Mouse (Mus musculus) liver, embryonic 16.5 days (tissue): ENCODE data around the gene Prkar1b. TPM values are rescaled to one million over a fixed set of nuclear protein-coding genes. Genes with fewer than 3 reads are reported as not detected.

Experiments used
- ATAC-seq: fragments of 200-750 bp; cut with Nextera tagmentation; 2 replicates; pipeline ENCODE4 v1.8.0; 2017; ENCODE audit warnings: low read depth, mild to moderate bottlenecking, moderate number of reproducible peaks, moderate library complexity
- H3K27ac ChIP-seq: fragments of 300-500 bp; sonication (generic); 2 replicates; pipeline ENCODE4 v1.5.1; 2014; ENCODE audit warnings: mild to moderate bottlenecking, low read length
- H3K27me3 ChIP-seq: fragments of 300-500 bp; sonication (generic); 2 replicates; pipeline ENCODE4 v1.6.1; 2014; ENCODE audit warnings: low read depth, low read length, mixed read lengths; ENCODE audit not compliant: control insufficient read depth, insufficient read depth
- H3K36me3 ChIP-seq: fragments of 300-500 bp; sonication (generic); 2 replicates; pipeline ENCODE4 v1.6.1; 2014; ENCODE audit warnings: mild to moderate bottlenecking; ENCODE audit not compliant: control insufficient read depth, insufficient read depth
- H3K4me1 ChIP-seq: fragments of 300-500 bp; sonication (generic); 2 replicates; pipeline ENCODE4 v1.6.1; 2014; ENCODE audit warnings: low read depth, low read length, mixed read lengths; ENCODE audit not compliant: control insufficient read depth
- H3K4me2 ChIP-seq: fragments of 300-500 bp; sonication (generic); 2 replicates; pipeline ENCODE4 v1.6.1; 2014; ENCODE audit warnings: low read depth, low read length, mixed read lengths
- H3K4me3 ChIP-seq: fragments of 300-500 bp; sonication (generic); 2 replicates; pipeline ENCODE4 v1.5.1; 2014; ENCODE audit warnings: low read depth, mild to moderate bottlenecking, low read length
- H3K9ac ChIP-seq: fragments of 300-500 bp; sonication (generic); 2 replicates; pipeline ENCODE4 v1.6.1; 2014; ENCODE audit warnings: low read depth, low read length
- H3K9me3 ChIP-seq: fragments of 300-500 bp; sonication (generic); replicated peaks from 2 replicates; pipeline ENCODE4 v1.6.1; 2016; ENCODE audit warnings: low read length; ENCODE audit not compliant: control insufficient read depth
- whole genome bisulfite sequencing: fragments of 180-500 bp; shearing (Covaris S2); extraction: QIAGEN DNeasy Blood & Tissue Kit; methylation state at CpG from one replicate; pipeline ENCODE4 v1.1.7; 2014; ENCODE audit not compliant: insufficient replicate concordance; 5-methylcytosine and 5-hydroxymethylcytosine counted together
- polyA plus RNA-seq: library from polyadenylated mRNA; unstranded; fragments of >200 nt; fragmentation: Nextera tagmentation; extraction: Ambion mirVana; gene quantifications from 2 replicates; pipeline ENCODE4 v1.2.1, GENCODE M21; 2015

Prkar1b gene
- 0.80 and 0.96 TPM in 2 replicates for polyA plus RNA-seq

DNA sequence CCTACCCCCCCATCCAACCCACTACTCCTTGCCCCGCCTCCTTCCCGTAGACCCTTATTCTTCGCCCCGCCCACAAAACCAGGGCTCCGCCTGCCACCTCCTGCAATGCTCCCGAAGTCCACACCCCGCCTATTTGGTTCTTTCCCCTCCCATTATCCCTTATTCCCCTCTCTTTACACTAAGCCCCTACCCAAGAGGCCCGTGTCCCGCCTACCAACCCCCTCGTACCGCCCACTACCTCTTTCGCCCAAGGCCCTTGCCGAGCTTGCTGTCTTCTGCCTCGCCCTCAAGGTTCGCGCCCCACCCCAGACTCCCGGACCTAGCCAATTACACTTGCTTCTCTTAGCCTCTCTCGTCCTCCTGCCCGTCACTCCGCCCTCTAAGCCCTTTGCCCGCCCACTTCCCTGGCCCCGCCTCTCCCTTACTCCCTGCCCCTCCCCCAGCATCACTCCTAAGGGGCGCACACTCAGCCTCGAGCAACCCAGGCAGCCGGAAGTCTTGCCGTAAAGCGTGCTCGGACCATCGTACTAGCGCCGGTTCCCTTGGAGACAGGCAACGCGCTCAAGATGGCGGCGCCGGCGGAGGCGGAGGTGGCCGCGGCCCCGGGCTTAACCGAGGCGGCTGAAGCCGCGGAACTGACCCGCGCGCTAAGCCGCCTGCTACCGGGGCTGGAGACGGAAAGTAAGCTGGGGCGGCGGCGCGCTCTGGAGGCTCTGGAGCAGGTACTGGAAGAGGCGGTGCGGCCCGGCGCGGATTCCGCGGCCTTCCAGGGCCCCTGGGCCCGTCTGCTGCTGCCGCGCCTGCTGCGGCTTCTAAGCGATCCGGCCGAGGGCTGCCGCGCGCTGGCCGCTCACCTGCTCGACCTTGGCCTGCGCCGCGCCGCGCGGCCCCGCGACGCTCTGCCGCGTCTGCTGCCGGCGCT, at the start of gene Prkar1b, which contains the start of gene Dnaaf5:
Prkar1b (minus strand) TSS at position 321 of the 922 bp plus-strand sequence.
Dnaaf5 (plus strand) TSS at position 543 of the 922 bp plus-strand sequence.
- Histone ChIP-seq H3K36me3 (no peaks in the 10 kb centered on the region), H3K27me3 (no peaks in the 10 kb centered on the region), H3K4me1 (peaks cover 18% of the 10 kb centered on the region), H3K4me3 (peak within 1 kb of the TSS; percentile 88), H3K9ac (peak within 1 kb of the TSS; percentile 71), H3K9me3 (no peaks in the 10 kb centered on the region), H3K4me2 (peak within 1 kb of the TSS; percentile 98), H3K27ac (peak within 1 kb of the TSS; percentile 42)
- under 1% methylated on average over 71 of the region's 87 CpGs for WGBS
- ATAC-seq = peak; percentile 94

DNA sequence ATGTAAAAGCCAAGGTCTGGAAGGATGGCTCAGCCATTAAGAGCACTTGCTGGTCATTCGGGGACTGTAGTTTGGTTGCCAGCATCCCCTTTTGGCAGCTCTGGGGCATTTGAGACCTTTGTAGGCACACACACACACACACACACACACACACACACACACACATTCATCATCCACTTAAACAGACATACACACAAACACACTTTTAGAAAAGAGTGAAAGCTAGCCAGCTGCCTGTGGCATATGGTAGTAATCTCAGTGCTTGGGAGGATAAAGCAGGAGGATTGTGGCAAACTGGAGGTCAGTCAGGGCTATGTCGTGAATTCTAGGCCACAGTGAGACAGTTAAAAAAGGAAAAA, 49.8 kb upstream of the Prkar1b start:
- Histone ChIP-seq H3K27me3 (no peaks in the 10 kb centered on the region), H3K36me3 (no peaks in the 10 kb centered on the region), H3K9me3 (no peaks in the 10 kb centered on the region), H3K9ac (peak overlapping the region; percentile 86), H3K4me1 (peaks cover 74% of the 10 kb centered on the region), H3K27ac (peak overlapping the region; percentile 95), H3K4me3 (peak overlapping the region; percentile 95), H3K4me2 (peak overlapping the region; percentile 99)
- 24% methylated on average over 2 of the region's 2 CpGs for WGBS
- no peak for ATAC-seq

DNA sequence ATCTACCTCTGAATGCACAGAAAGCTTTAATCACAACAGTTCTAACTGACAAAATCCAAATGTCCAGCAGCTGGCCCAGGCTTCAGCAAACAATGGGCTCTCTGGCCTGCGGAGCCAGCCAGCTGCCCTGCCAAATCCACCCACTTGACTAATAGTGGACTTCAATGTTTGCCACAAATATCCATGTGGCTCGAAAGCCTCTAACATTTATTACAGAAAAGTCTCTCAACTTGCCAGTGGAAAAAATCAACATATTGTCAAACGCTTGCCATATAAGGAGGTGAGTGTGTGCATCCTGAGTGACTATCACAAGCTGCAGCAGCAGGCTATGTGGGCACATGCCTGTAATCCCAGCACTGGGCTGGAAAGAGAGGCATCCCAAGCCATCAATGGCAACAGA, 49.0 kb upstream of the Prkar1b start:
- Histone ChIP-seq H3K27me3 (no peaks in the 10 kb centered on the region), H3K9ac (no peak overlapping the region), H3K9me3 (no peaks in the 10 kb centered on the region), H3K4me1 (peaks cover 70% of the 10 kb centered on the region), H3K27ac (peak overlapping the region; percentile 95), H3K4me3 (no peak overlapping the region), H3K36me3 (no peaks in the 10 kb centered on the region), H3K4me2 (no peak overlapping the region)
- 68% methylated on average over 3 of the region's 3 CpGs for WGBS
- ATAC-seq = no peak

DNA sequence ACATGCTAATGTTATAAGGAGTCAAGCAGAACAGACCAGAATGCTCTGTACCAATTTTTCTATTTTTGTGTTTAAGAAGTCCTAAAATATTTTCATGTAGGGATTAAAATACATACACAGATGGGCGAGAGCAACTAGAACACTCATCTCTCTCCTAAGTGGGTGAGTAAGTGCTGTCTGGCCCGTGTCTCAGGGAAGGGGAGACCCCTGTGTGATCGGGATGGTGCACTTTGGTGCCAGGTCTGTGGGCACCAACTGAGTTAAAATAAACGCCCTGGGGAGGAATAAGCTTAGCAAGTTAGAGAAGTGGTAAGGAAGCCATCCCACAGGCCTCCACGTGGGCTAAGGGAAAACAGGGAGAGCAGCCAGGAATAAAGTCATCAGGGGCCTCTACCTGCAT, 41.2 kb upstream of the Prkar1b start:
- no peak overlapping the region for H3K4me2 ChIP-seq
- H3K27ac ChIP-seq = no peak overlapping the region
- no peak overlapping the region for H3K9ac ChIP-seq
- ATAC-seq = no peak
- no peaks in the 10 kb centered on the region for H3K9me3 ChIP-seq
- H3K4me1 ChIP-seq = peaks cover 10% of the 10 kb centered on the region
- WGBS = 70% methylated on average over 5 of the region's 5 CpGs
- H3K27me3 ChIP-seq = no peaks in the 10 kb centered on the region
- no peaks in the 10 kb centered on the region for H3K36me3 ChIP-seq
- no peak overlapping the region for H3K4me3 ChIP-seq

DNA sequence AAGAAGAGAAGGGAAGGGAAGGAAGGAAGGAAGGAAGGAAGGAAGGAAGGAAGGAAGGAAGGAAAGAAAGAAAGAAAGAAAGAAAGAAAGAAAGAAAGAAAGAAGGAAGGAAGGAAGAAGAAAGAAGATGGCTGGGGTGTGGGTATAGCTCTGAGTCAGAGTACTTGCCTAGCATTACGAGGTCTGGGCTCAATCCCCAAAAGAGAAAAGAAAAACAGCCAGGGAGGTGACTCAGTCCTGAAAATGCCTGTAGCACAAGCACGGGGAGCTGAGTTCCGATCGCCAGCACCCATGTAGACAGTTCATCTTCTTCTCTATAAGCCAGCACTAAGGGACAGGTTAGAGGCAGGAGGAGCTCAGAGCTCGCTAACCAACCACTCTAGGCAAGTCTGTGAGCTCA, 39.9 kb upstream of the Prkar1b start:
- Histone ChIP-seq H3K36me3 (no peaks in the 10 kb centered on the region), H3K27me3 (no peaks in the 10 kb centered on the region), H3K4me3 (no peak overlapping the region), H3K4me2 (no peak overlapping the region), H3K9ac (no peak overlapping the region), H3K27ac (no peak overlapping the region), H3K9me3 (no peaks in the 10 kb centered on the region), H3K4me1 (no peaks in the 10 kb centered on the region)
- 85% methylated on average over 5 of the region's 5 CpGs for WGBS
- ATAC-seq = no peak

DNA sequence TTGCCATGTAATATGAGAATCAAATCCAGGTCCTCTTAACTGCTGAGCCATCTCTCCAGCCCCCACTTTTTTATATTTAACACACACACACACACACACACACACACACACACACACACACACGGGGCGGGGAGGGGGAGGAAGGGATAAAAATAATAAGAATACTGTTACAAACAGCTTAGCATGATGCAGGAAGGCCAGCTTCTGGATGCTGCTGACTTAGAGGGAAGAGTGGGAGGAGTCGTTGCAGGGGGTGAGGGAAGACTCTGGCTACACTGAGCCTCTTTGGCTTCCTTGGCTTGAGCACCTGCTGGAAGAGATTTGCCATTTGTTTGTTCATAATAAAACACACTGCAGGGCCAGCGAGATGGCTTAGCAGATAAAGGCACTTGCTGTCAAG, 35.1 kb upstream of the Prkar1b start:
- Histone ChIP-seq H3K4me2 (no peak overlapping the region), H3K9ac (no peak overlapping the region), H3K4me1 (no peaks in the 10 kb centered on the region), H3K27ac (no peak overlapping the region), H3K9me3 (no peaks in the 10 kb centered on the region), H3K4me3 (no peak overlapping the region), H3K27me3 (no peaks in the 10 kb centered on the region), H3K36me3 (no peaks in the 10 kb centered on the region)
- no peak for ATAC-seq
- WGBS = 71% methylated on average over 4 of the region's 4 CpGs

DNA sequence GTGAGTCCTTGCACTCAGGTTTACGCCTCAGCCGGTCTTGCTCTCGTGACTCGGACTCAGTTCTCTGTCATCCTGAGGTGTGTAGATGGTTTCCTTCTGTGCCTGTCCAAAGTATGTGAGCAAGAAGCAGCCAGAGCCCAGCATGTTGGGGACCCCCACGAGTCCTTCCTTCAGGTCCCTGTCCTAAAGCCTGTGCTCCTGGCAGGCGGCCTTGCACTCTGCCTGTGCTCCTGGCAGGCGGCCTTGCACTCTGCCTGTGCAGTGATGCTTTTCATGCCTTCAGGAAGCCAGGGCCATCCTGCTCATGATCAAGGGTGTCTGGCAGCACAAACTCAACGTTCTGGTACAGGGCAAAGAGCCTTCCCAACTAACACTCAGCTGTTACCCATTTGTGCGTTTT, 33.8 kb upstream of the Prkar1b start:
- Histone ChIP-seq H3K4me1 (no peaks in the 10 kb centered on the region; the same call in 1 of the 2 replicates), H3K27ac (no peak overlapping the region), H3K9me3 (no peaks in the 10 kb centered on the region), H3K36me3 (no peaks in the 10 kb centered on the region), H3K9ac (no peak overlapping the region), H3K27me3 (no peaks in the 10 kb centered on the region), H3K4me2 (no peak overlapping the region), H3K4me3 (no peak overlapping the region)
- WGBS = 76% methylated on average over 9 of the region's 9 CpGs
- no peak for ATAC-seq

DNA sequence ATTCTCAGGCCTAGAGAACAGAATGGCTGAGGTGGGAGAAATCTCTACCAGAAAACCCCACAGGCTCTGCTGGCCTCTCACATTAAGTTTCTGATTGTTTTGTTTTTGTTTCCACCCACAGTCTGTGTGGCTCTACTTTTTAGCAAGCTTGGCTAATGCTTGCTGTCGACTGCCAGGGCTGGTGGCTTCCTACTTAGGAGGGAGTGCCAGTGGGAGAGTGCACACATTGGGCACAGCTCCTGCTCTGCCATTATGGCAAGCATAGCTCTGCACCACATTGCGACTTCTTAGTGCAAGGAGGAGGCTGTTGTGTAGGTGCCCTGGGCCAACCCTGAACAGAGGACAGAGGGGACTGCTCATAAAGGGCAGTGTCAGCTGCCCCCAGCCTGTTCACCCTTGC, 33.3 kb upstream of the Prkar1b start:
- no peak for ATAC-seq
- no peak overlapping the region for H3K4me3 ChIP-seq
- 62% methylated on average over 2 of the region's 2 CpGs for WGBS

DNA sequence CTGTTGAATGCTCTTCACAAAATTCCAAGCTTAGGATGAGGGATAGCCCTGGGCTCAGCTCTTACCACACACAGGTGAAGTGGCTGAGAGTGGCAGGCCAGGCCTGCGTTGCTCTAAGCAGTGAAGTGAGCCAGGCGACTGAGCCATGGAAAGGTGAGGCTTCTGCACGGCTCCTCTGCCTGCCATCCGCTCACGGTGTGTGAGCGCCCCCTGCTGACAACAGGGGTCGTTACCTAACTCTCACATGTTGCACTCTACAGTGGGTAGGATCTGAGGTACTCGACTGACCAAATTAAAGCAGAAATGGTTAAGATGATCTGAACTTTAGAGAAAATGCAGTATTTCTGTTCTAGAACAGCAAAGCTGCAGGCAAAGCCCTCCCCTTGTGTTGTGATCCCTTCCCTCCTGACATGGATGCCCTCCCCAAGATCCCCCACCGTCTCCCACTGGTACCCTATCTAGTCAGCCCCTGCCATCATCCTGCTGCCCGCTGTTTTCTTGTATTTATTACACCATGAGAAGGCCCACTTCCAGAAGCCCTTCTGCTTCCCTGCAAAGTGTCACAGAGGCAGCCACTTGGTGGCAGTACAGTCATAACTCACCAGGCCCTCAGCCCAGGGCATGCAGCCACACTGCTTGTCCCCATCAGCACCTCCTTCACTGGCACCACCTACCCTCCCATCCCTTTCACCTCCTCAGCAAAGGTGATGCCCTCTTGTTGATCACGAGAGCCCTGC, 29.3 kb upstream of the Prkar1b start:
- no peak overlapping the region for H3K27ac ChIP-seq
- no peaks in the 10 kb centered on the region for H3K9me3 ChIP-seq
- no peaks in the 10 kb centered on the region; the same call in 1 of the 2 replicates for H3K4me1 ChIP-seq
- ATAC-seq = peak; percentile 68
- H3K9ac ChIP-seq = no peak overlapping the region
- H3K36me3 ChIP-seq = no peaks in the 10 kb centered on the region
- no peak overlapping the region for H3K4me2 ChIP-seq
- no peak overlapping the region for H3K4me3 ChIP-seq
- WGBS = 21% methylated on average over 11 of the region's 11 CpGs
- H3K27me3 ChIP-seq = no peaks in the 10 kb centered on the region

More for the DNA sequence above, 33.3 kb upstream of the Prkar1b start:
- Histone ChIP-seq H3K36me3 (no peaks in the 10 kb centered on the region), H3K27ac (no peak overlapping the region), H3K4me1 (no peaks in the 10 kb centered on the region; the same call in 1 of the 2 replicates), H3K4me2 (no peak overlapping the region), H3K9ac (no peak overlapping the region), H3K9me3 (no peaks in the 10 kb centered on the region), H3K27me3 (no peaks in the 10 kb centered on the region)
